Mouse (Mus musculus): Measurements from ENCODE around the gene Galr2.

DNA sequence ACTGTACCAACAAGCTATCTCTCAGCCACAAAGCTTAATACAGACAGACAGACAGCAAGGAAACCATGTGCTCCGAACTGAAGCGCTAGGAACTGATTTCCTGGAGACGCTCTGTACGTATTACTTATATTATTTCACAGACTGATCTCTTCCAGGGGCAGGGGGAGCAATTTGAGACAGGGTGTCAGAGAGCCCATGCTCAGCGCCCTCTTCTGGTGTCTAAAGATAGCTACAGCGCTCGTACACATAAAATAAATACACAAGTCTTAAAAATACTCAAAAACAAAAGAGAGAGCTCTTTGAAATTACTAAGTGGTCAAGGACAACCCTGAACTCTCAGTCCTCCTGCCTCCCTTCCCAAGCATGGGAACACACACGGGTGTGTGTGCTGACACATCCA lies 13.1 kb upstream of the Galr2 start:
- TF ChIP-seq CTCF (IDR thresholded peaks at IDR 0.05; ENCODE audit: low read depth, low read length) (no peak), GATA1 (IDR thresholded peaks at IDR 0.05; ENCODE audit: borderline replicate concordance, low read length) (no peak), TAL1 (conservative IDR thresholded peaks at IDR 0.05; ENCODE audit: low read depth, low read length) (no peak)

Data from G1E (cell line).